Mouse (Mus musculus): ENCODE measurements around the gene AC170998.1. TPM values are rescaled to one million over a fixed set of nuclear protein-coding genes. Genes with fewer than 3 reads are reported as not detected.
"Not testable (repeated sequence)": the region's sequence is repeated elsewhere in the genome, so short reads cannot be mapped to it uniquely, and the experiment has no call there.

AC170998.1 gene
- total RNA-seq, 2 experiments from 2014 or later = 8.7 TPM; not detected in 1

DNA sequence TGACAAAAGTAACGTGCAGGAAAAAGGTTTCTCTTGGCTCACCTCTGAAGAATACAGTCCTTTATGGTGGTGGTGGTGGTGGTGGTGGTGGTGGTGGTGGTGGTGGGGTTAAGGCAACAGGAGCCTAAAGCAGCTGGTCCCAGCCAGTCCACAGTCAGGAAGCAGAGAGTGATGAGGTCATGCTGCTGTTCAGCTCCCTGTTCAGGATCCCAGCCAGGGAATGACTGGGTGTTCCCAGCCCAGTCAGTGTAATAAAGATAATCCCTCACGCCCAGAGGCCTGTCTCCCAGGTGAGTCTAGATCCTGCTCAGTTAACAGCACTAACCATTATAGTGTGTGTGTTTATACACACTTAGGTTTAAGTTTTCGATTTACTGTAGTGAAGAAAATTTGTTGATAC is 24.1 kb upstream of the AC170998.1 start:
- ATAC-seq (replicated peaks; ENCODE audit: low FRiP score, low TSS enrichment, poor library complexity, severe bottlenecking) = no peak

DNA sequence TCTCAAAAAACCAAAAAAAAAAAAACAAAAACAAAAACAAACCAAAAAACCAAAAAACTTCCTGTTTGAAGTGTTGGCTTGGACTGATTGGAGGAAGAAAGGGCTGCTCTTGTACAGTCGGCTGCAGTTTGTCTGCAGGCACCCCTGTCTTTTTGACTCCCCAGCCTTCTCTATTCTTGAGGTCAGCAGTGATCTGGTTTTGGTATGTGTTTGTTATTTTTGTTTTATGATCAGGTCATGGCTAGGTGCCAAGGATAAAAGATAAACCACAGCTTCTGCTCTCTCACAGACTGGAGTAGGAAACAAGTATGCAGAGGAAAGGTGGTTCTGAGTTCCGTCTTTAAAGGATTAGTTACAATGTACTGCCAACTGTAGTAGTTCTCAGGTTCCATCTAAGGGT is 23.2 kb upstream of the AC170998.1 start:
- no peak for ATAC-seq (replicated peaks; ENCODE audit: low FRiP score, low TSS enrichment, poor library complexity, severe bottlenecking)

DNA sequence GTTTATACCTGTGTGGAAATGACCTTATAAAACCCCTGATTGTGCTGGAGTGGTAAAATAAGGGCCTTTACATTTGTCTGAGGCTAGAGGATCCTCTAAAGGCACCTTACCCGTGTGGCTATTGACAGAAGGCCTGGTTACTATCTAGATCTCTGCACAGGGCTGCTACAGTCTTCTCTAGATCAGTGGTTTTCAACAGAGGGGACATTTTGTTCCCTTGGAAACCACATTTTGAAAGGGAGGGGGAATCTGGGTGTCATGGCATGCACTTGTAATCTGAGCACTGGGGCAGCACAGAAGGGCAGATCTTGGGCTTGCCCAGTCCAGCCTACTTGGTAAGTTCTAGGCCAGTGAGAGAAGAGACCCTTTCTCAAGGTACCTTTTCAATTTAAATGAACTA is 19.2 kb upstream of the AC170998.1 start:
- ATAC-seq (replicated peaks; ENCODE audit: low FRiP score, low TSS enrichment, poor library complexity, severe bottlenecking) = peak; percentile 73

DNA sequence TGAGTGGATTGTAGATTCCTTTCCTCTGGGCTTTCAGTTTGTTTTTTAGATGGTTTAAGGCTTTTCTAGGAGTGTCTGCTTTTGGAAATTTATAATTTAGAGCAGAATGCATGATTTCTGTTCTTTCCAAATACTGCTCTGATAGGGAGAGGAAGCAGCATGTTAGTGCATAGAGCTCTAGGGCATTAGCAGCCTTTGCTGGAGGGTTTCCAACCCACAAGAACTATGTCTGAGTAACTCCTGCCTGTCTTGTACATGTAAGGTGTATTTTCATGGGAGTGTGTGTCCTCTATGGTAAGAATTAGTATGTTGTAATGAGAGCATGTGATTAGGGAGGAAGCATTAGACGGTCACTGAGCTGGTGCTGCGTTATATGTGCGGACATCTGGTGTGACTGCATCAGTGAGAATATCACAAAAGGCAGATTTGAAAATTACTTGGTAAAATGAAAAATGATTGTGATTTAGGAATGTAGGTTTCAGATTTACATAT is 18.7 kb upstream of the AC170998.1 start:
- no peak for ATAC-seq (replicated peaks; ENCODE audit: low FRiP score, low TSS enrichment, poor library complexity, severe bottlenecking)

DNA sequence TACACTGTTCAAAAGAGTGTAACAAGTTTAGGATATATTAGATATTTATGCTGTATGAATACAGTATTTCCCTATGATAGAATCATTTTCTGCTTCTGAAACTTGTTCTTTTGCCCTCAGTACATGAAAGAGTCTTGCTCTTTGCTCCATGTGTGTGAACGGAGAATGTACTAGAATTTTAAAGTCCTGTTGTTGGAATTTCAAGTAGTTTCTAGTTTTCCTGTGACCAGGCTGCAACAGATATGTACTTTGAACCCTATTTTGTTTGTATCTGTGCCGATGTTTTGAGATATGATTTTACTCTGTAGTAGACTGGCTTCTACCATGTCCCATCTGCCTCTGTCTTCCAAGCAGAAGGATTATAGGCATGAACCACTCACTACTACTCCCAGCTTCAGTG is 18.1 kb upstream of the AC170998.1 start:
- no peak for ATAC-seq (replicated peaks; ENCODE audit: low FRiP score, low TSS enrichment, poor library complexity, severe bottlenecking)

DNA sequence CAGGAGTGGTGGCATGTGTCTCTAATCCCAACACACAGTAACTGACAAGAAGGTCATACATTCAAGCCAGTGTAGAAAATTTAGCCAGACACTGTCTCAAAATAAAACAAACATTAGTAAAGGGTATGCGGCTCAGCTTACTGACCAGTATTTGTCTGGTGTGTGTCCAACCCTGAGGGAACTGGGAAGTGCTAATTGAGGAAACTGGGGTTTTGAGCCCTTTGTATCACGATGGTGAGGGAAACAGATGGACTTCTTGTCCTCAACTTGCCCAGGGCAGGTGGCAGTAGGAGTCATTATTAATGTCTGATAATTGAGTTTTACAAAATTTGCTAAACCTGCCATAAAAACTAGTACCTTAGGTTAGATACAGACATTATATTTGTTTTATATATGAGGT is 16.9 kb upstream of the AC170998.1 start:
- ATAC-seq (replicated peaks; ENCODE audit: low FRiP score, low TSS enrichment, poor library complexity, severe bottlenecking) = no peak

DNA sequence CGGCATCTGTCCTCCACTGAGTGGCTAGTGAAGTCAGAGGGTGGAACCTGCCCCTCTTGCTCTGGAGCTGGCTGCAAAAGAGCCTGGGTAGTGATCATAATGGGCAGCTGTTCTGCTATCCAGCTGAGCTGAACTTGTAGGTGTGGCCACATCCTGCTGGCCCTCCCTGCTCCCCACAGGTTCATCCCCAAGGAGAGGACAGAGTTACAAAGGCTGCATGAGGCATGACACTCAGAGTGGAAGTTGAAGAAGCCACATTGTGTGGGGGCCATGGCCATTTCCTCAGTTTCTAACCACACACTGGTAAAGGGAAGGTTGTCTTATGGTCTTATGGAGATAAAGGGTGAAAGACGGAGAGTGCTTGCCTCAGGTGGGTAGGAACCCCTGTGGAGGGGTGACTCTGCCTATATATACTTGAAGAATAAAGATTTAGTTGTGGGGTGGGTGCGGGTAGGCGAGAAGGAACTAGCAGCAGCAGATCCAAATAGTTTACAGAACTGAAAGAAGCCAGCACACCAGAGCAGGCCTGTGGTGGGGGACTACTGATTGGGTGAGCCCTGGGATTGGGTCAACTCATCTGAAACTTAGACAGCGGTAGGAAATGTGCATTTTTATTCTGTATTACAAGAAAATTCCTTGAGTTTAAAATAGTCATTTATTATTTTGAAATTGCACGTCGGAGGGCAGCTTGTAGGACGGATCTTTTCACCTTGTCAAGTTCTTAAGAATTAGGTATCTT is 16.2 kb upstream of the AC170998.1 start:
- 0 out of 2 replicates have a peak, but pooled peaks have one; percentile 32 for ATAC-seq (replicated peaks; ENCODE audit: low FRiP score, low TSS enrichment, poor library complexity, severe bottlenecking)

DNA sequence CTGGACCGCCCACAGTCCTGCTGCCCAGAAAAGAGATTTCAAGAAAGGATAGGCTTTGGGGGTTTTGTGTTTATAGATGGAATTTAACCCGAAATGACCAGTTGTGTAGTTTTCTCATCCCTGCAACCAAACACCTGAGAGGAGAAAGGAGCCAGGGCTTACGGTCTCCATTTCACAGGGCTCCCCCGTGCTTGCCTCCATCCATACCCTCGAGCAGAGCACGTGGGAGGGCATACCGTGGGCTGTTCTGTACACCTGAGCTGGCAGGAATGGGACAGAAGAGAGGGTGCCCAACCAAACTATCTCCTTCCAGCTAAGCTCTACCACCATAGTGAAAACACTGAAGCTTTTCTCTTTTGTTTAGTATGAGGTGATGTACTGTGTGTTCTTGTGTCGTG is 15.6 kb upstream of the AC170998.1 start:
- ATAC-seq (replicated peaks; ENCODE audit: low FRiP score, low TSS enrichment, poor library complexity, severe bottlenecking) = no peak

DNA sequence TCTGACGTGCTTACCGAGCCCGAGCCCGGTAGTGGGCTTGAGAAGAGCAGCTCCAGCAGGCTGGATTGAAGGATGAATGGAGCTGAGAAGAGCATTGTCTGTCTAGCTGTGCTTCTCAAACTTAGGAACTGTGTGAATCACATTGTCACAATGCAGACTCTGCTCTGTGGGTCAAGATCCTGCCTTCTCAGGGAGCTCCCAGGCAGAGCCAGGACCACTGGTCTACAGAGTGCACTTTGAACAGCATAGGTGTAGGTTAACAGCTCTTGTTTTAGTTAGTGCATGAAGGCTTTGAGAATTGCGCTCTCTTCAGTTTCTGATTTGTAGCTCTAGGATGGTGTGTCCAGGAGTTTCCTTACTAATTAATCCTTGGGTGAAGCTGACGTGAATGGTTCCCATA is 14.6 kb upstream of the AC170998.1 start:
- ATAC-seq (replicated peaks; ENCODE audit: low FRiP score, low TSS enrichment, poor library complexity, severe bottlenecking) = no peak

DNA sequence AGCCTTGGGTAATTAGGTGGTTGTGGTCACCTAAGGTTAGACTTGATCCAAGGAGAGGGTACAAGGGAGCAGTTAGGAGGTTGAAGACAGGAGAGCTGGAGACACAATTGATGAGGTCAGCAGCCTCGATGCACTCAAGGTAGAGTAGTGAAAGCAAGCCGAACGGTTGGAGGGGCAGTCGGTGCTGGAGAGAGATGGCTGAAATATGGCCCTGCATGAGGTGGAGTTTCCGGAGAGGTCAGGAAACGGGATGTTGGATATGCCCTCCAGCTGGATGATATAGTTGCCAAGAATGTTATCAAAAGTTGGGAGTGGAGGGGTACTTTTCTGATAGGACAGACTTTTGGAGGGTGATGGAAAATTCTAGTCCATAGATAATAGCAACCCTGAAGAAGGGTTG is 13.6 kb upstream of the AC170998.1 start:
- no peak for ATAC-seq (replicated peaks; ENCODE audit: low FRiP score, low TSS enrichment, poor library complexity, severe bottlenecking)

DNA sequence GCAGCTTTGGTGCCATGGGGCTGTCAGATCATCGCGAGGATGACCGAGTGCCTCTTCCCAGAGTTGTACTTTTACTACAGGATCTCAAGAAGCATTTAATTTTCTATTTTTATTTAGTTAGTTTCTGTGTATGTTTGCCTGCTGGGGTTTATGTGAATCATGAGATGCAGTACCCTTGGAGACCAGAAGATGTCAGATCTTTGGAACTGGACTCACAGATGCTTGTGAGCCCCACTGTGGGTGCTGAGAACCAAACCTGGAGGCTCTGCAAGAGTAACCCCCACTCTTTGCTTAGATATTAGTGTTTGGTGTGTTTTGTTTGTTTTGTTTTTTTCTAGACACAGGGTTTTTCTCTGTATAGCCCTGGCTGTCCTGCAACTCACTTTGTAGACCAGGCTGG is 11.9 kb upstream of the AC170998.1 start:
- ATAC-seq (replicated peaks; ENCODE audit: low FRiP score, low TSS enrichment, poor library complexity, severe bottlenecking) = no peak

DNA sequence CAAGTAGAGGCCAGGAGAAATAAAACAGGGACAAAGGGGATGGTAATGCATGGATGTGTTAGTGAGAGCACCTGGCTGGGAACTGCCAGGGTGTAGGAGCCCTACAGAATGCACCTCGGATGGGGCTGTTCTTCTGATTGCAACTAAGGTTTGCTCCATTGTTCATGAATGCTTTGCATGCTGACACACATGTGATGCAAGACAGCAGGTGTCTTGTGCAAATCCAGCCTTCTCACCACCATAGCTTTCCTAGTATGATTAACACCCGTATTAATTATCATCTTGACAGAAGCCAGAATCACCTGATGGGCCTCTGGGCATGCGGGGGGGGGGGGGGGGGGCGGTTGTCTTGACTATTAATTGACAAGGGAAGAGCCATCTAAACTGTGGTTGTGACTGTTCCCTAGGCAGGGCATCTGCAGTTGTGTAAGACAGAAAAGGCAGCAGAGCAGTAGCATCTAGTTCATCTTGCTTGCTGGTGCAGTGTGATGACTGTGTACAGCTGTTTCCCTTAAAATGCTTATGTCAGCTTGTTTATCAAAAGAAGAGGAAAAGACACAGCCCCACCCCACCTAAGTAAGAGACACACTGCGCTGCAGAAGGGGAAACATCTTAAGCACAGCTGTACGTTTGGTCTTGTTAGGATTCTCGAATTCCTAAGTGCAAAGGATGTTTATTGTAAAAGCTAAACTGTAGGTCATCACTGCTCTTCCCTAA is 9.9 kb upstream of the AC170998.1 start:
- ATAC-seq (replicated peaks; ENCODE audit: low FRiP score, low TSS enrichment, poor library complexity, severe bottlenecking) = no peak

DNA sequence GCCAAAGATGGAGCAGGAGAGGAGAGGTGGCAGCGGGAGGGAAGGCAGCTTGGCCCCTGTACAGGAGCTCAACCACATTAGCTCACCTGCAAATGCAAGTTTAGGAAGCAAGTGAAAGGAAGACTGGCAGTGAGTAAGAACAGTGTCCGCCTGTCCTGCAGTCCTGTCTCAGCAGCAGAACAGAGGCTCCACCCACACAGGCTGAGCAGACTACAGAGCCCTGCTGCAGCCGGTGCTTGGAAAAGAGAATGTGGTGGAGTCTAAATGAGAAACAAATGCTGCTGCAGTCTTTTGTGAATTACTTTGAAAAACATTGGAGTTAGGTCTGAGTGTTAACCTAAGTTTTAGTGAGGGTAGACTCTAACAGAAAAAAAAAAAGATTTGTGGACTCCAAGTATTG is 8.3 kb upstream of the AC170998.1 start:
- no peak for ATAC-seq (replicated peaks; ENCODE audit: low FRiP score, low TSS enrichment, poor library complexity, severe bottlenecking)

DNA sequence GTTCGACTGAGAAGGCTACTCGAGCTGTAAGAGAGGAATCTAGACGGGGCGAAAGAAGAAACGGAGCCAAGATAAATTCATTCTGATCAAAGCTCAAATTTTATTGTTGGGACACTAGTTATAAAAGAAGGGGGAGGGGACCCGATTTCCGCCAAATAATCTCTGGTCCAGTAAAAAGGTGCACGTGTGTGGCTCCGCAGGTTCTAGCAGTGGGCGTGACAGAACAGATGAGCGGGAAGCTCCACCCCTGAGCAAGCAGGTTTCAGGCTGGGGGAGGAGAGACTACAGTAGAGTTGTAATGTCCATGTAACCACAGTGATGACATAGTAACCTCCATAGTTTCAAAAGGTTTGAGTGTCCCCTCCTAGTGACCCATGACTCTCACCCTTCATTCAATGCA is 1.6 kb downstream of the AC170998.1 start:
- not testable (repeated sequence) for ATAC-seq (replicated peaks; ENCODE audit: low FRiP score, low TSS enrichment, poor library complexity, severe bottlenecking)

DNA sequence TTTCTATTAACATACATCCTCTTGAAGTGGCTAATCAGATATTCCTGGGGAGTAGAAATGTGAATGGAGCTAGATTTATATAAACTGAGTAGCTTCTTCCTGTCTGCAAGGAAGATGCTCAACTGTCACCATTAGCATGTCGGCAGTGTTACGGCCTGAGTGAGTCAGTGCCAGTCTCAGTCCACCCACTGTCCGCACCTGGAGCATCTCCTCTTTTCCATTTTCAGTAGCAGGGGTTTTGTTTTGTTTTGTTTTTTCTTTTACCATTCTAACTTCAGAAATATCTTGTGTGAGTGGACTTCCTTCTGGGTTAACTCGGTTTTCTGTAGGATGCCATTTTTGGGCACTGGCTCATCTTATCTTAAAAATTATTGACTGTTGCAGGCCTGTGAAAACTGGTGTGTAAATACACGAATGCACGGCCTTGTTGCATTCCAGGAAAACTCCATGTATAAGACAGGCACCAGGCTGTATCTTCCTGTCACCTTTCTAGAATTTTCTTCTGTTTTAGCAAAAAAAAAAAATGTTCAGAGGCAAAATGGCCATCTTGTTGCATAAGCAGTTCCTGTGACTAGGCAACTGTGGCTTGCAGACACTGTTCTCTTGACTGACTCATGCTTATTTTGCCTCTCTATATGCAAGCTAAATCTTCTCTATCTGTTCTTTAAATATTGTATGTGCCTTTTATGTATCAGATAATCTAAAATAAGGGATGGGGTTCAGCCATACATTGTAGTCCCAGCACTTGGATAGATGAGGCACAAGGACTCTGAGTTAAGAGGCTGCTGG is 9.6 kb downstream of the AC170998.1 start:
- ATAC-seq (replicated peaks; ENCODE audit: low FRiP score, low TSS enrichment, poor library complexity, severe bottlenecking) = no peak

DNA sequence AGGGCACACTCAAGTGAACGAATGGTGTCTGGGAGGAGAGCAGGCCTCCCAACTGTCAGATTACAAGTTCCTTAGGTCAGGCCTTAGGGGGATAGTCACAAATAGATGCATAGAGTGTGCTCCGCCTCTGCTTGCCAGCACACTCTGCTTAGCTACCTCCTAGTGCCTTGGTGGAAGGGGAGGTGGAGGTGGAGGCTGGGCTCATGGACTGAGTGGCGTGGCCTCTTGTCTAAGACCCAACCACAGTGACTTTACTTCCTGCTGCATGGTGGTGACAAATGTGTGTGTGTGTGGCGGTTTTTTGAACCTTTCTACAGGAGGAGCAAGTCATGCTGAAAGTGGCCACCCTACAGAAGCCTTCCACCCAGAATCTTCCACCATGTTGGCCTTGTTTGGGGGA is 10.6 kb downstream of the AC170998.1 start:
- 0 out of 2 replicates have a peak, but pooled peaks have one; percentile 9 for ATAC-seq (replicated peaks; ENCODE audit: low FRiP score, low TSS enrichment, poor library complexity, severe bottlenecking)

DNA sequence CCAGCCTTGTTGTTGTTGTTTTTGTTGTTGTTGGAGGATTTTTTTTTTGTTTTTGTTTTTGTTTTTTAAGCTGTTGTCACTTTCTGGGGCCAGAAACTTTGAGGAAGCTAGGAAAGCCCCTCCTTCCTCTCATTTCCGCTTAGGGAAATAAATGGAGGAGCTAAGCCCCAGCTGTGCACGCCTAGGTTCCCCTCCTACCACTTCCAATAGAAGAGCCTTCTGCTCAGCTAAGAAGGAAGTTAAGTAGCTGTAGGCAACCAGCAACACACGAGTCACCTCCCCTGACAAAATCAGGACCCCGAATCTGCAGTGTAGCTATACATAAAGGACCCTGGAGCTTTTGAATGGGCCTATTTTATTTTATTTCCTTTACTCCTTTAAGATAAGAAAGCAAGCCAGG is 12.1 kb downstream of the AC170998.1 start:
- ATAC-seq (replicated peaks; ENCODE audit: low FRiP score, low TSS enrichment, poor library complexity, severe bottlenecking) = no peak

DNA sequence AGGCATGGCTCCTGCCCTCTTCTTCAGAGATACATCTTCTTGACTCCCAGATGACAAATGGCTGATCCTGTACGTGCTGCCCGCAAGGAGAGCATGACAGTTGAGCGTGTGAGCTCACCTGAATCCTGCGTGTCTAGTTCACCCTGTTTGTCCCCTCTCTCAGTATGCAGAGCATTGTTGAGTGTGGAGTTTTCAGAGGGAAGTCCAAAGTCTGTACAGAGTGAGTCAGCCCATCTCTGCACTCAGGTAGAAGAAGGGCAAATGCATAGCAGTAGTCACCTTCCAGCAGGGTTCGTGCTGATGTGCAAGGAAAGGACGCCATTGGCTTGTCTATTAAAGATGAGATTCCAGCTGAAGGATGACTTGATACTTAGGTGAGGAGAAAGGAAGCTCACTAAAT is 13.4 kb downstream of the AC170998.1 start:
- ATAC-seq (replicated peaks; ENCODE audit: low FRiP score, low TSS enrichment, poor library complexity, severe bottlenecking) = no peak

DNA sequence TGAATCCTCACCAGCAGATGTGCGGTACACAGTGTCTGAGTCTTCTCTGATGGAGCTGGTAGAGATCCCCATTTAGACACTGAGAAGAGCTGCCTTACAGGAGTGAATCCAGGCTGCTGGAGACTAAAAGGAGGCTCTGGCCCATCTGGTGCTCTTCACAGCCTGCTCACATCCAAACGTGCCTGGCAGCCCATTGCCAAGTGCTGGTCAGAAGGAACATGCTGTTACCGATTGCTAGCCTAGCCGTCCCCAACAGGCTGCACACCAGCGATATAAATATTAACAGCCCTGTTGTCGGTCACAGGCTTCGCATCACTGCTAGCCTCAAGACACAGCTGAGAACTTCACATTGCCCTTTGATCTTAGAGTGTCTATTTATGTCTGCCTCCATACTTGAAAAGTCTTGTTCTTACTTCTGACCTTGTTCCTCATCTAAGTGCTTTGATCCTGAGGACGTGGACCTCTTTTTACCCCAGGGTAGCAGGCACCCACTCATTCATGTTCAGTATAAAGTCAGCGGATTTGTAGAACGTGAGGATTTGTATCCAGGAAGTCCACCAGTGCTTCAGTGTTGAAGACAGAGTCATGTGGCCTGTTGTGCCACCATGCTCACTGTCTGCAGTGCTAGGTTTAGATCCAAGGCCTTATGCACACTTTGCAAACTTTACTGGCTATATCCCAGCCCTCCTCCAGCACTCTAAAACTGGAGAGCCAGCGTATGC is 17.4 kb downstream of the AC170998.1 start:
- ATAC-seq (replicated peaks; ENCODE audit: low FRiP score, low TSS enrichment, poor library complexity, severe bottlenecking) = no peak

DNA sequence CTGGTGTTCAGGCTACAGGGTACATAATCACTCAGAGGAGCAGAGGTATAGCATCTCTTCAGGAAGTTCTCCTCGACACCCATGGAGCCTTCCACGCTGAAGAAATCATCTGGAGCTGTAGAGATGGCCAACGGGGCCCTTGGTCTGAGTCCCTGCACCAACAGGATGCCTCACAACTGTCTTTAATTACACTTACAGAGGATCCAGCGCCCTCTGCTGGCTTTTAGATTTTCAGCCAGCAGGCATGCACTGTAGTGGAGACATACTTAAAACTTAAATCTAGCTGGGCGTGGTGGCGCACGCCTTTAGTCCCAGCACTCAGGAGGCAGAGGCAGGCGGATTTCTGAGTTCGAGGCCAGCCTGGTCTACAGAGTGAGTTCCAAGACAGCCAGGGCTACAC is 18.0 kb downstream of the AC170998.1 start:
- no peak for ATAC-seq (replicated peaks; ENCODE audit: low FRiP score, low TSS enrichment, poor library complexity, severe bottlenecking)

Data from megakaryocyte-erythroid progenitor cell, adult 5-6 weeks (primary cell).